In genomic region chr6:85188256-85189110, GRCm38 (mm10) we compare ENCODE assay signal across 10 mouse cellular contexts. TPM values are rescaled to one million over a fixed set of nuclear protein-coding genes. Genes with fewer than 3 reads are reported as not detected.
DNase-seq lines count a peak whose midpoint lies in the region; ATAC-seq and TF ChIP-seq lines count a peak whose summit lies in the region.
"Had no signal": no experiment of that assay in that cellular context is flagged by ENCODE, and none has a peak within 500 bp of the region (broad histone marks: within the 10 kb centered on the region; RNA-seq: fewer than 3 reads in every experiment).

No protein-coding gene starts in this region.

- intact Hi-C loops in left cerebral cortex, postnatal 14 days (cut with DNase I) = no loop called here

- H3K4me2 ChIP-seq in lung, embryonic 14.5 days = peak overlapping the region; percentile 70
- peak overlapping the region; percentile 76 for H3K4me2 ChIP-seq in hindbrain, embryonic 12.5 days (replicated peaks)
- peak overlapping the region; percentile 79 for H3K4me2 ChIP-seq in limb, embryonic 12.5 days
- peak overlapping the region; percentile 66 for H3K4me2 ChIP-seq in stomach, embryonic 14.5 days (replicated peaks; ENCODE audit: low read depth, low read length)

- peaks cover 3% of the 10 kb centered on the region; the same call in 1 of the 2 replicates for H3K4me1 ChIP-seq in lung, embryonic 14.5 days (ENCODE audit: insufficient read depth)
- peaks cover 42% of the 10 kb centered on the region for H3K4me1 ChIP-seq in hindbrain, embryonic 12.5 days
- peaks cover 43% of the 10 kb centered on the region for H3K4me1 ChIP-seq in limb, embryonic 12.5 days (replicated peaks)
- H3K4me1 ChIP-seq in stomach, embryonic 14.5 days (ENCODE audit: control insufficient read depth, insufficient read depth, low read length) = peaks cover 12% of the 10 kb centered on the region

- H3K36me3 ChIP-seq in lung, embryonic 14.5 days (ENCODE audit: insufficient read depth) = no peaks in the 10 kb centered on the region
- H3K36me3 ChIP-seq in hindbrain, embryonic 12.5 days = no peaks in the 10 kb centered on the region
- no peaks in the 10 kb centered on the region for H3K36me3 ChIP-seq in limb, embryonic 12.5 days
- no peaks in the 10 kb centered on the region for H3K36me3 ChIP-seq in stomach, embryonic 14.5 days (ENCODE audit: control insufficient read depth, insufficient read depth, low read length)

- peak overlapping the region; percentile 40 for H3K4me3 ChIP-seq in lung, embryonic 14.5 days (ENCODE audit: low read depth, low read length)
- peak overlapping the region; percentile 39 for H3K4me3 ChIP-seq in hindbrain, embryonic 12.5 days
- peak overlapping the region; percentile 44 for H3K4me3 ChIP-seq in limb, embryonic 12.5 days (replicated peaks)
- peak overlapping the region; percentile 33 for H3K4me3 ChIP-seq in stomach, embryonic 14.5 days (ENCODE audit: low read depth, low read length)
- H3K4me3 ChIP-seq: erythroblast, embryonic 14.5 days had no signal

- H3K9ac ChIP-seq in lung, embryonic 14.5 days = no peak overlapping the region
- H3K9ac ChIP-seq in hindbrain, embryonic 12.5 days = peak overlapping the region; percentile 47; the same call in 1 of the 2 replicates
- H3K9ac ChIP-seq in limb, embryonic 12.5 days (replicated peaks) = peak overlapping the region; percentile 45; the same call in 1 of the 2 replicates
- no peak overlapping the region for H3K9ac ChIP-seq in stomach, embryonic 14.5 days (replicated peaks; ENCODE audit: low read depth, low read length)

- no peak for ATAC-seq in lung, embryonic 14.5 days (ENCODE audit: insufficient read depth)
- ATAC-seq in hindbrain, embryonic 12.5 days (ENCODE audit: low FRiP score) = no peak
- no peak for ATAC-seq in limb, embryonic 12.5 days (ENCODE audit: insufficient number of reproducible peaks, insufficient read depth, low FRiP score, low TSS enrichment, low read depth)
- ATAC-seq in stomach, embryonic 14.5 days (ENCODE audit: insufficient number of reproducible peaks, insufficient read depth, low FRiP score, low read depth) = no peak
- ATAC-seq in CD4-positive, CD25-positive, alpha-beta regulatory T cell, adult 4 months = no peak
- ATAC-seq: Patski had no signal

- H3K27me3 ChIP-seq in lung, embryonic 14.5 days (ENCODE audit: insufficient read depth, low read length) = peaks cover 96% of the 10 kb centered on the region
- peaks cover 96% of the 10 kb centered on the region for H3K27me3 ChIP-seq in hindbrain, embryonic 12.5 days
- peaks cover 96% of the 10 kb centered on the region for H3K27me3 ChIP-seq in limb, embryonic 12.5 days
- H3K27me3 ChIP-seq in stomach, embryonic 14.5 days (ENCODE audit: control insufficient read depth, insufficient read depth, low read length) = peaks cover 61% of the 10 kb centered on the region

- H3K27ac ChIP-seq in lung, embryonic 14.5 days (ENCODE audit: low read depth) = no peak overlapping the region
- H3K27ac ChIP-seq in hindbrain, embryonic 12.5 days = no peak overlapping the region
- no peak overlapping the region for H3K27ac ChIP-seq in limb, embryonic 12.5 days
- no peak overlapping the region for H3K27ac ChIP-seq in stomach, embryonic 14.5 days (ENCODE audit: low read length)

- WGBS in lung, embryonic 14.5 days = under 1% methylated on average over 39 of the region's 39 CpGs
- under 1% methylated on average over 39 of the region's 39 CpGs for WGBS in hindbrain, embryonic 12.5 days
- WGBS in limb, embryonic 12.5 days = 1% methylated on average over 39 of the region's 39 CpGs
- 2% methylated on average over 39 of the region's 39 CpGs for WGBS in stomach, embryonic 14.5 days

- H3K9me3 ChIP-seq in lung, embryonic 14.5 days (ENCODE audit: low read depth, low read length) = no peaks in the 10 kb centered on the region
- H3K9me3 ChIP-seq in hindbrain, embryonic 12.5 days (replicated peaks) = no peaks in the 10 kb centered on the region
- no peaks in the 10 kb centered on the region for H3K9me3 ChIP-seq in limb, embryonic 12.5 days
- H3K9me3 ChIP-seq in stomach, embryonic 14.5 days (ENCODE audit: control insufficient read depth, low read depth, low read length) = no peaks in the 10 kb centered on the region

- no peak for TF ChIP-seq CTCF in lung, embryonic 14.5 days (IDR thresholded peaks at IDR 0.05; ENCODE audit: low read depth)

- DNase-seq in lung, embryonic 14.5 days = no peak
- DNase-seq in lung, postnatal 14 days = no peak
- DNase-seq in adrenal gland, postnatal 10 days = no peak
- DNase-seq in left cerebral cortex, postnatal 14 days (ENCODE audit: low spot score in 2 of 2) = no peak

RNA-seq across cellular contexts. Expression of gene Emx1, which starts 1.2 kb away (rescaled TPM):
- polyA plus RNA-seq in lung, embryonic 14.5 days (2014; fragmentation: Nextera tagmentation; extraction: Ambion mirVana) = 0.23 TPM in 1 of 2 replicates, not detected in the other
- 0.27 TPM in 1 of 2 replicates, not detected in the other for polyA plus RNA-seq in hindbrain, embryonic 12.5 days (2016; fragmentation: Nextera tagmentation; extraction: Ambion mirVana)
- polyA plus RNA-seq in limb, embryonic 12.5 days (2016; fragmentation: Nextera tagmentation; extraction: Ambion mirVana) = 1.5 TPM in 2 replicates
- not detected in 2 replicates for polyA plus RNA-seq in stomach, embryonic 14.5 days (2014; fragmentation: Nextera tagmentation; extraction: Ambion mirVana)
- total RNA-seq in adrenal gland, postnatal 10 days (2021) = not detected
- 10 to 100 TPM; 39.9 to 41.6 TPM for total RNA-seq in left cerebral cortex, postnatal 14 days (2021)
- not detected for polyA plus RNA-seq in CD4-positive, CD25-positive, alpha-beta regulatory T cell, adult 4 months (2017; shearing (Covaris generic))
- polyA plus RNA-seq: erythroblast, embryonic 14.5 days; Patski had no signal

RNA-seq across cellular contexts. Expression of gene Spr, which starts 50.9 kb away (rescaled TPM):
- polyA plus RNA-seq in lung, embryonic 14.5 days (2014; fragmentation: Nextera tagmentation; extraction: Ambion mirVana) = 83.3 and 90.9 TPM in 2 replicates
- polyA plus RNA-seq in hindbrain, embryonic 12.5 days (2016; fragmentation: Nextera tagmentation; extraction: Ambion mirVana) = 23.3 and 31.2 TPM in 2 replicates
- polyA plus RNA-seq in limb, embryonic 12.5 days (2016; fragmentation: Nextera tagmentation; extraction: Ambion mirVana) = 36.5 and 49.8 TPM in 2 replicates
- polyA plus RNA-seq in stomach, embryonic 14.5 days (2014; fragmentation: Nextera tagmentation; extraction: Ambion mirVana) = 90.9 and 91.8 TPM in 2 replicates
- 10 to 100 TPM; 72.1 to 75.5 TPM for total RNA-seq in adrenal gland, postnatal 10 days (2021)
- 10 to 100 TPM; 35.5 to 37.2 TPM for total RNA-seq in left cerebral cortex, postnatal 14 days (2021)
- polyA plus RNA-seq in CD4-positive, CD25-positive, alpha-beta regulatory T cell, adult 4 months (2017; shearing (Covaris generic)) = 10 to 100 TPM; 17.8 to 33.4 TPM

Comparison
In these comparisons a context has a peak if more than half of its experiments do, and no peak if none do; other contexts are left out.
1. H3K9ac ChIP-seq: peak in hindbrain, embryonic 12.5 days (single experiment) and limb, embryonic 12.5 days (single experiment); none in lung, embryonic 14.5 days (single experiment) and stomach, embryonic 14.5 days (single experiment).
2. Peak in every context shown above with its lines, with median percentiles within 50 percentile points of each other: H3K4me2 ChIP-seq and H3K4me3 ChIP-seq.